Mouse (Mus musculus): ENCODE results near the gene Twf2. TPM values are rescaled to one million over a fixed set of nuclear protein-coding genes. Genes with fewer than 3 reads are reported as not detected.
A peak's percentile ranks its signal among the peaks of the same experiment; 100 is the strongest.

Gene Twf2
- polyA plus RNA-seq (2011; ENCODE audit: insufficient read depth, insufficient read length, low read depth, missing spikeins) = 27.3 and 36.7 TPM in 2 replicates

DNA sequence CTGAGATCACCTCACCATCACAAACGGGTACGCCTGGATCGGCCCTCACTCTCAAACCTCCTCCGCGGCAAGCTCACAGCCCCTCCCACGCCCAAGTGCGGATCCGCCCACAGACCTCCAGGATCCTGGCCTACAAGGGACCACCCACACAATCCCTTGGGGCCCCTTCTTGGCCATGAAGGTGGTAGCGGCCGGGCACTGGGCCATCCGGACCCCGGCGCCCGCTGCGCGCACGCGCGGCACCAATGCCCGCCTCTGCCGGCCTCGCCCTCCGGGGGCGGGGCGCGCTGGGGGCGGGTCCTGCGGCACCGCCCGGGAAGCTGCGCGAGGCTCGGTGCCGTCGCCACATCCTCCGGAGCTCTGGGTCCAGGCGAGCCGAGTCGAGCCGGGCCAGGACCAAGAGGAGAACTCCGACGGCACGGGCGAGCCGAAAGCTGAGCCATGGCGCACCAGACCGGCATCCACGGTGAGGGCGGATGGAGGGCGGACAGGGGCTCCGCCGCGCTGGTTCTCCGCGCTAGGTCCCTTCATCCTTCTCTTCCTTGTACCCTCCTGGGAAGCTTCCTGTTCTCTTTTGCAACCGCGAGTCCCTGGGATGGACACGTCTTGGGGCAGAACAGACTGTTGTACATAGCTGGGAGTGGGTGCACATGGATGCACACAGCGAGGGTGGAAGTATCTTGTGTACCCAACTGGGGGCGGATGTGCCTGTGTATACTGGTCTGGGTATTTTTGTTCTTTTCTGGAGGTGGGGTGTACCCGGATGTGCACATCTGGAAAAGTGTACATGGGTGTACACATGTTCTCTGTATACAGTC, at the start of gene Twf2:
Gene Twf2 (plus strand): TSS at position 290 of the 818 bp plus-strand sequence.
- Histone ChIP-seq H3K27ac (ENCODE audit: insufficient read depth, low read length) (no peak within 1 kb of the TSS), H3K27me3 (ENCODE audit: control insufficient read depth, insufficient read depth, low read length, poor library complexity, severe bottlenecking) (no peaks in the 10 kb centered on the region)

DNA sequence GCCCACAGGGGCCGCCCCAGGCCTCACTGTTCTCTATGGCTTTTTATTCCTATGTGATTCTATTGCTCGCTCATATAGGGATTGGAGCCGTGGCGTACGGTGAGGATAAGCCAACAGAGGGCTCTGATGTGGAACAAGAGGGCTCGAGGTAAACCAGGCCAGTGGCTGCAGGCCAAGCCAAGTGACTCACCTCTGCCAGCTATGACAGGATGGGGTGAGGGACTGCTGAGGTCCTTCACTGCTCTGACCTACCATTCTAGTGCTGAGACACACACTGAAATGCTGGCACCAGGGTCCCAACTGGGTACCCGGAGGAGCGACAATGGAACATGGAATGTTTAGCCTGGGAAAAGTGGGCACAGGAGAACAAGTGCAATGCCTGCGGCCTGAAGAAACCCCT, 48.8 kb upstream of the Twf2 start:
- TF ChIP-seq CTCF (IDR thresholded peaks at IDR 0.05; ENCODE audit: low read depth, low read length) = no peak
- TF ChIP-seq EP300 (IDR thresholded peaks at IDR 0.05; ENCODE audit: insufficient read depth, low read depth, low read length) = no peak
- no peak for TF ChIP-seq POLR2A (IDR thresholded peaks at IDR 0.05; ENCODE audit: insufficient read depth, low read length)
- H3K27me3 ChIP-seq (ENCODE audit: control insufficient read depth, insufficient read depth, low read length, poor library complexity, severe bottlenecking) = no peaks in the 10 kb centered on the region
- H3K36me3 ChIP-seq (ENCODE audit: control insufficient read depth, insufficient read depth, low read length, poor library complexity, severe bottlenecking) = no peaks in the 10 kb centered on the region
- H3K9ac ChIP-seq (ENCODE audit: low read depth, poor library complexity, severe bottlenecking) = no peak overlapping the region
- no peaks in the 10 kb centered on the region for H3K4me1 ChIP-seq (ENCODE audit: control insufficient read depth, insufficient read depth, low read length)
- H3K27ac ChIP-seq (ENCODE audit: insufficient read depth, low read length) = no peak overlapping the region
- H3K9me3 ChIP-seq (replicated peaks; ENCODE audit: control insufficient read depth, insufficient read depth, low read length, poor library complexity, severe bottlenecking) = no peaks in the 10 kb centered on the region
- H3K4me3 ChIP-seq (ENCODE audit: low read depth, low read length) = no peak overlapping the region

More for the DNA sequence above, at the start of gene Twf2:
- Histone ChIP-seq H3K4me1 (ENCODE audit: control insufficient read depth, insufficient read depth, low read length) (peaks cover 9% of the 10 kb centered on the region), H3K9ac (ENCODE audit: low read depth, poor library complexity, severe bottlenecking) (peak within 1 kb of the TSS; percentile 46), H3K36me3 (ENCODE audit: control insufficient read depth, insufficient read depth, low read length, poor library complexity, severe bottlenecking) (no peaks in the 10 kb centered on the region), H3K4me3 (ENCODE audit: low read depth, low read length) (peak within 1 kb of the TSS; percentile 97), H3K9me3 (replicated peaks; ENCODE audit: control insufficient read depth, insufficient read depth, low read length, poor library complexity, severe bottlenecking) (no peaks in the 10 kb centered on the region)
- TF ChIP-seq EP300 (IDR thresholded peaks at IDR 0.05; ENCODE audit: insufficient read depth, low read depth, low read length) (no peak), POLR2A (IDR thresholded peaks at IDR 0.05; ENCODE audit: insufficient read depth, low read length) (peak; percentile 22)

DNA sequence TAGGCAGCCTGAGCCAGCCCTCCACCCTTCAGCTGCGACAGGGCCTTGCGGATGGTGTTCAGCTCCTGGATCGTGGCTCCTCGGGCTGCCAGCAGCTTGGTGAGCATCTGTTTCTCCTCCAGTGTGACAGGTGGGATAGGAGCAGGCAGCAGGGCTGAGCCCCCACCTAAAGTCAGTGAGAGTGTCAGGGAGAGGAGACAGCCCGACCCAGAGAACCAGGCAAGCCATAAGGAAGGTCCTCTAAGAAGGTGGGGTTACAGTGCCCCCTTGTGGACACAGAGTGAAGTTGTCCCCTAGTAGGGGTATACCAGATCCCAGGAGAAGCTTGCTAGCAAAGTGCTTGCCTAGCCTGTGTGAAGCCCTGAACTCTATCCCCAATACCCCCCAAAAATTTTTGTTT, 46.5 kb upstream of the Twf2 start:
- Histone ChIP-seq H3K27ac (ENCODE audit: insufficient read depth, low read length) (no peak overlapping the region), H3K36me3 (ENCODE audit: control insufficient read depth, insufficient read depth, low read length, poor library complexity, severe bottlenecking) (no peaks in the 10 kb centered on the region), H3K4me1 (ENCODE audit: control insufficient read depth, insufficient read depth, low read length) (no peaks in the 10 kb centered on the region), H3K9me3 (replicated peaks; ENCODE audit: control insufficient read depth, insufficient read depth, low read length, poor library complexity, severe bottlenecking) (no peaks in the 10 kb centered on the region), H3K4me3 (ENCODE audit: low read depth, low read length) (no peak overlapping the region), H3K27me3 (ENCODE audit: control insufficient read depth, insufficient read depth, low read length, poor library complexity, severe bottlenecking) (no peaks in the 10 kb centered on the region), H3K9ac (ENCODE audit: low read depth, poor library complexity, severe bottlenecking) (no peak overlapping the region)
- TF ChIP-seq EP300 (IDR thresholded peaks at IDR 0.05; ENCODE audit: insufficient read depth, low read depth, low read length) = no peak
- peak; percentile 72 for TF ChIP-seq CTCF (IDR thresholded peaks at IDR 0.05; ENCODE audit: low read depth, low read length)

DNA sequence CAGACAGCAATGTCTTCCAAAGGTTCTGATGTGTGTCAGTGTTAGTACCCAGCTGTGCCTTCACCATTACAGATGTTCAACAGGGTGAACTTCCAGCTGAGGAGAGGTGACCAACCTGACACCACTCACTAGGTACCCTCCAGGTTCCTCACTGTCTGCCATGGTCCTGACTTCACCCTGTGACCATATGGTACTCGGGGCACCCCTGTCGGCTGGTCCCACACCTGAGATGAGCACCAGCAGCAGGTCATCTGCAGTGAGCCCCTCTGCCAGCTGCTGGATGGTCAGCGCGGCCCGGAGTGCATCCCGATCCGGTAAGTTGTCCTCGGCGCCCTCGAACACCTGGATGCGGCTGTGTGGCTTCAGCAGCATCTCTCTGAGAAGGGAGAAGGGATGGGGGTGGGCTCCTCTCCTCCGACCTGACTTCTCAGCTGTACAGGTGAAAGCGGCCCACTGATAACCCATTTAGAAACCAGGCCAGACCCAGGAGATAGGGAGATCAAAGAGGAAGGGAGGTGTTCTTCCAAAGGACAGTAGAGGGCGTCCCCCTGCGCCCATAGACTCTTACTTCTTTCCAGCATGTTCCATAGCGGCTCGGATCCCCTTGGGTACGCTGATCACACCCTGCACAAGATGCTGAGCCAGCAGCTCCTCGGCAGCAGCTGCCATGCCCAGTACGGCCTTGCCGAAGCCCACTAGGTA, 45.8 kb upstream of the Twf2 start:
- Histone ChIP-seq H3K27ac (ENCODE audit: insufficient read depth, low read length) (no peak overlapping the region), H3K4me1 (ENCODE audit: control insufficient read depth, insufficient read depth, low read length) (no peaks in the 10 kb centered on the region)
- TF ChIP-seq EP300 (IDR thresholded peaks at IDR 0.05; ENCODE audit: insufficient read depth, low read depth, low read length) (no peak), CTCF (IDR thresholded peaks at IDR 0.05; ENCODE audit: low read depth, low read length) (peak; percentile 54), POLR2A (IDR thresholded peaks at IDR 0.05; ENCODE audit: insufficient read depth, low read length) (no peak)

DNA sequence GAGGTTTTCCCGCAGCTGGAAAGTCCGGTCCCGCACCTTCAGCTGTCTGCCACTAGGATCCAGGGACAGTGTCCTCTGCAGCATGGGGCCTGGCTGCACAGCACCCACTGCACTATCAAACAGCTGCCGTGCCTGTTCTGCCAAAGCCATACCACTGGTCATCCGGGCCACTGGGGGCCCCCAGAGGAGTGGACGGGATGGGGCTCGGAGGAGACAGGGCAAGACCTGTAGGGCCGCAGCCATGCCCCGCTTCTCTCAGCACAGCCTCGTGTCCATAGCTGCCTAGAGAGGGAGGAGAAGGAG, 45.3 kb upstream of the Twf2 start:
- Histone ChIP-seq H3K36me3 (ENCODE audit: control insufficient read depth, insufficient read depth, low read length, poor library complexity, severe bottlenecking) (no peaks in the 10 kb centered on the region), H3K4me1 (ENCODE audit: control insufficient read depth, insufficient read depth, low read length) (no peaks in the 10 kb centered on the region), H3K9ac (ENCODE audit: low read depth, poor library complexity, severe bottlenecking) (peak overlapping the region; percentile 8; the same call in 1 of the 2 replicates), H3K4me3 (ENCODE audit: low read depth, low read length) (no peak overlapping the region), H3K9me3 (replicated peaks; ENCODE audit: control insufficient read depth, insufficient read depth, low read length, poor library complexity, severe bottlenecking) (no peaks in the 10 kb centered on the region), H3K27me3 (ENCODE audit: control insufficient read depth, insufficient read depth, low read length, poor library complexity, severe bottlenecking) (no peaks in the 10 kb centered on the region), H3K27ac (ENCODE audit: insufficient read depth, low read length) (no peak overlapping the region)
- no peak for TF ChIP-seq CTCF (IDR thresholded peaks at IDR 0.05; ENCODE audit: low read depth, low read length)
- TF ChIP-seq POLR2A (IDR thresholded peaks at IDR 0.05; ENCODE audit: insufficient read depth, low read length) = no peak
- no peak for TF ChIP-seq EP300 (IDR thresholded peaks at IDR 0.05; ENCODE audit: insufficient read depth, low read depth, low read length)

More for the DNA sequence above, 45.8 kb upstream of the Twf2 start:
- Histone ChIP-seq H3K36me3 (ENCODE audit: control insufficient read depth, insufficient read depth, low read length, poor library complexity, severe bottlenecking) (no peaks in the 10 kb centered on the region), H3K27me3 (ENCODE audit: control insufficient read depth, insufficient read depth, low read length, poor library complexity, severe bottlenecking) (no peaks in the 10 kb centered on the region), H3K4me3 (ENCODE audit: low read depth, low read length) (no peak overlapping the region), H3K9me3 (replicated peaks; ENCODE audit: control insufficient read depth, insufficient read depth, low read length, poor library complexity, severe bottlenecking) (no peaks in the 10 kb centered on the region), H3K9ac (ENCODE audit: low read depth, poor library complexity, severe bottlenecking) (no peak overlapping the region)

DNA sequence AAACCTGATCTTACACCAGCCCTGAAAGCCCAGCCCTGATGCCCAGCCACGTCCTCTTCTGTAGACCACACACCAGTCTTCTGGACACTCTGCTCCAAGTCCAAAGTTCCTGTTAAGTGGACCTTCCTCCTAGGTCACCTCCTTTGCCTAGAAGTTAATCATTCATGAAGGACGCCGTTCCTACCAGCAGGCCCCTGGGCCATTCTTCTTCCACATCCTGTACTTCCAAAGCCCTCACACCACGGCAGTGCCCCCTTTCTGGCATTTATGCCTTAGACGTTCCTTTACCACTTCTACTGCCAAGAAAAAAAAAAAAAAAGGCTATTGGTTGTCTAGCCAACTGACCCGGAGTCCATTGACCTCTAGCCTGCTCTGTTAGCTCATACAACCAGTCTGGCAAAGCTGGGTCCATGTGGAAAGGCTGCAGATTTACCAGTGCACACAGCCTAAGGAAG, 44.8 kb upstream of the Twf2 start, which contains the start of gene Glyctk:
Gene Glyctk (minus strand): TSS at position 102 of the 455 bp plus-strand sequence.
- peak within 1 kb of the TSS; percentile 49 for H3K9ac ChIP-seq (ENCODE audit: low read depth, poor library complexity, severe bottlenecking)
- H3K4me1 ChIP-seq (ENCODE audit: control insufficient read depth, insufficient read depth, low read length) = no peaks in the 10 kb centered on the region
- H3K27ac ChIP-seq (ENCODE audit: insufficient read depth, low read length) = no peak within 1 kb of the TSS
- no peak for TF ChIP-seq CTCF (IDR thresholded peaks at IDR 0.05; ENCODE audit: low read depth, low read length)
- TF ChIP-seq EP300 (IDR thresholded peaks at IDR 0.05; ENCODE audit: insufficient read depth, low read depth, low read length) = no peak
- no peak for TF ChIP-seq POLR2A (IDR thresholded peaks at IDR 0.05; ENCODE audit: insufficient read depth, low read length)
- H3K4me3 ChIP-seq (ENCODE audit: low read depth, low read length) = no peak within 1 kb of the TSS
- no peaks in the 10 kb centered on the region for H3K36me3 ChIP-seq (ENCODE audit: control insufficient read depth, insufficient read depth, low read length, poor library complexity, severe bottlenecking)
- H3K27me3 ChIP-seq (ENCODE audit: control insufficient read depth, insufficient read depth, low read length, poor library complexity, severe bottlenecking) = no peaks in the 10 kb centered on the region
- no peaks in the 10 kb centered on the region for H3K9me3 ChIP-seq (replicated peaks; ENCODE audit: control insufficient read depth, insufficient read depth, low read length, poor library complexity, severe bottlenecking)

Data from ES-Bruce4 (cell line).